Mouse (Mus musculus): ENCODE measurements around the gene Ppp1r12c. TPM values are rescaled to one million over a fixed set of nuclear protein-coding genes. Genes with fewer than 3 reads are reported as not detected.

Gene Ppp1r12c
- total RNA-seq, 2 experiments from 2014 or later, result 20.6 to 22.3 TPM

DNA sequence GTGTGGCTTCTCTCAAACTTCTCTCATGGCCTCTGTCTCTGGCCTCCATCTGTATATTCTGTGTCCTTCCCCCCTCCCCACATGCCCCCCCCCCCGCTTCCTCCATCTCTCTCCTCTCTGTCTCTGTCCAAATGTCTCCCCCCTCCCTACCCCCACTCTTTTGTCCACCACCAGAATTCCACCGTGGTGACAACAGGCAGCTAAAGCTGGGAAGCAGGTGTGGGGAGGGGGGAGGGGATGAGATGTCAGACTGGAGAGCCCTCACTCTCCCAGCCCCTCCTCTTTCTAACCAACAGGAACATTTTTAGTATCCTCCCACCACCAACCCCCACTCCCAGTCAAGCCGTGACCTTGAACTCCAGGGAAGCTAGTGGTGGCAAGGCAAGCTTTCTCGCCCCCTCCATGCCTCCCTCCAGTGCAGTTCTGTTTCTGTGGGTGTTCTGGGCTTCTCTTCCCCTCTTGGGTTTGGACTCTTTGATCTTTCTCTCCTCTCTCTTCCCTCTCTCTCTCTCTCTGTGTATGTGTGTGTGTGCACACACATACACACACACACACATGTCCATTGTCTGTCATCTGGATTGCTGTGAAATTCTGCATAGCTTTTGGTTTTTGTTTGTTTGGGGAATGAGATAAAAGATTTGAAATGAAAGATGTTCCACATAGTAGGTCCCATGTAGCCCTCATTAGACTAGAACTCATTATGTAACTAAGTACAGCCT, 15.0 kb upstream of the Ppp1r12c start, which contains the start of gene Tnnt1:
Gene Tnnt1 (minus strand): TSS at position 51 of the 719 bp plus-strand sequence.
- no peak for DNase-seq

DNA sequence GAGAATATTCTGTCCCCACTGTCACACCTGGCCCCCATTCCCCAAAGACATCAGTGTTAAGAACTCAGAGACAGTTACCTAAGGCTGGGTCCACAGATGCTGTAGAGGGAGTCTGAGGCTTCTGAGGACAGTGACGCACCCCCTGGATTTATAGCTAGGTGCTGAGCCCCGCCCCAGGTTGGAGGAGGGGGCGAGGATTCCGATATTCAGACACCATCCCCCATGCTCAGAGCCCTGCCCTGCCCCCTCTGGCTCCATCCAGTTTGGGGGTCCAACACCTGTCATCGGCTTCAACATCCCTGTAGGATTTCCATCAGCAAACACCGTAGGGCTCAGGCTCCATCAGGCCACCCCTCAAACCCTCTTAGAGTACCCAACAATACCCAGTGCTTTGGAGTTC, 14.4 kb upstream of the Ppp1r12c start:
- no peak for DNase-seq

DNA sequence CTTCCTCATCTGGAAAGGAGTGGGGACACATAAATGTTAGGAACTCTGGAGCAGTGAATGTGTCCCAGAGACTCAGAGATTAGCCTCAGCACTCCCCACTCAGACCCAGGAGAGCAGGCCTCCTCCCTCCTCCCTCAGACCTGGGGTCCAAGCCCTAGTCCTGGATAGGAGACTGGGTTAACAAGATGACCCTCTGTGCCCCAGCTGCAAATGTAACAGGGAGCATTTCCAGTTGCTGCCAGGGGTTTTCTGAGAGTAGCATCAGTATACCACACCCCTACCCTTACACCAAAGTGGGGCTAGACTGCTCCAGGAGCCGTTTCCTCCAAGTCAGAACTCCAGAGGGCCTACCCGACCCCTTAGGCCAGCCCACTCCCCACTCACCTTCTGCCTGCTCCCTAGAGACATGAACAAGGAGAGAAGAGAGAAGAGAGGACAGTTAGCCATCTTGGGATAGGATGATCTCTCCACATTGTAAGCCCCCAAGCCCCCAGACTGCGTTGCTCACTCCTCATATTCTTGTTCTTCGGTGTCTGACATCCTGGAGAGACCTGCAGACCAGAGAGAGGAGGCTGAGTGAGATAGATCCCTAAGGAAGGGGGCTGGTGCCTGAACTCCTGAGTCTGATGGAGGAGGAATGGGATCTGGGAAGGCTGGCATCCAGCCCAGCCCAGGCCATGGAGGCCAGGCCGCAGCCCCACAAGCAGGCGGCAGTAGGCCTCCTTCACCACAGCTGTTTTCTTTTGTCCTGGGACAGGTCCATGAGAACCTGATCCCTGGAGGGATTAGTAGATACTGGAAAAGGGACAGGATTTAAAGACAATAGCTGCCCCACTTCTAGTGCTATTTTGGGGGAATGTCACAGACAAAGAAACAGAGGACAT, 12.6 kb upstream of the Ppp1r12c start:
- DNase-seq, result no peak

DNA sequence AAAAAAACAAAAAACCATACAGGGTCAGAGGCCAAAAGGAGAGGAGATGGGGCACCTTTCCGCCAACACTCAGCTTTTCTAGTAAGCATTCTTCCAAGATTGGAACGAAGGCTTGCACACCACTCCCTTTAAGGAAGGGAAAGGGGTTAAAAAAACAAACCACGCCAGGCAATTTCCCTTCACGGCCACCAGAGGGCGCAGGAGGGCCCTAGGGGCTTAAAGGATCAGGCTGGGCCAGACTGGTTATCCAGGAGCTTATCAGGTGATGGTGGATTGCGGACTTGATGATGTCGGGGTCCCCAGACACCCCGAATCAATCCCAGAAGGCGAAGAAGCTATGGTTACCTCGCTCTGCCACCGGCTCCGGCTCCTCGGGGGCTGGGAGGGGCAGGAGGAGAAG, 11.8 kb upstream of the Ppp1r12c start:
- DNase-seq, result no peak

DNA sequence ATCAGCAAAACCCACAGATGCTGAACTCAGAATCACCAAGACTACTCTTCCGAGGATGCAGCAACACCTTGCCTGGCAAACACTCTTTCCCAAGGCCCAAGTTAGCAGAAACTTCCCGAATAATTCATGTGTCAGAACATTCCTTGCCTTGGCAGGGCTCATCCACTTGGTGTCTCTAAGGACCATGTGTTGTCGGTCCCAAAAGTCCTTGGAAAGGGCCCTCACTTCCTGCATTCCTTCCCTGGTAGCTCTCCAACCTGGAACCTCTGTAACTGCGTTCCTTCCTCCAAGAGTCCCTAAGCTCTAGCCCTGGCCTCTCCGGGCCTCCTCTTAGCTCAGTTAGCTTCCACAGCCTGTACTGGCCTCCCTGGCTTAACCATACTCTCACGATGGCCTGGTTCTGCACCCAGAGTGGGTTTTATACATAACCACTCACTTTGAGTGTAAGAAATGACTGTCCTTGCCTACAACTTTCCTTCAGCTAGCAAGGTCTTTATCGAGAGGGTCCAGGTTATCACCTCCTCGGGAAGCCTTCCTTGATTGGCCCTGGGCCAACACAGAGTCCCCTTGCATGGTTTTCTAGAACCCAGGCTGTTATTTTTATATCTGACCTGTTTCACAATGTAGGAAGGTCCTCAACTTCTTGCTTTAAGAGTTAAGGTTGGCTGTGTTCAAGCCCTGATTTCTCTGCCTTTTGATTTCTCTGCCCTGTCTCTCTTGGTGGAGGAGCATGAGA, 10.2 kb upstream of the Ppp1r12c start:
- DNase-seq, result no peak

DNA sequence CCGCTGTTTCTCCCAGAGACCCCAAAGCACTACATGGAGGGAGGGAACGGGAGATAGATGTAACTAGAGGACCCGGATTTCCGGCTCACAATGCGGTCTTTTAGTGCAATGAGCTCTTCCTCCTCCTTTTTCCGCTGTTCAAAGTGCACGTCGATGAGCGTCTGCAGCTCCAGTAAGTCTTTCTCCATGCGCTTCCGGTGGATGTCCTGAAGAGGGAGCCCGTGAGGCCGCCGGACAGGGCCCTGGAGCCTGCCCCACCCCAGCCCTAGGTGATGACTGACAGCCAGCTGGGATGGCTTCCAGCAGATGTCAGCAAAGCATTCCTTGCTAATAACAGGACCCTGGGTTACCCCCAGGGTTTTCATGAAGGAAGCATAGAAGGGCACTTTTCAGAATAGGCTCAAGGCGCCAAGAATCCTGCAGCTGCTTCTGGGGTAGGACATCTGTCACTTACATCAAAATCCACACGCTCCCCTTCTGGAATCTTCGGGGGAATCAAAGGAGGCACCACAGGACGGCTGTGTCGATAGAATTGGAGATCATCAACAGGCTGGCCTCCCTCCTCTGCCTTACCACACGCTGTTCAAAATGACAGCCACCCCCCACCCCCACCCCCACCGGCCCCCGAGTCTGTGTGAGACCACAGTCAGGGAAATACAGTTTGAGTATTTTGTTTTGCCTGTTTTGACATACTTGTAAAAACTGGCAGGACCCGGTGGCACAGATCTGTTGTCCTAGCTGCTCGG, 8.6 kb upstream of the Ppp1r12c start:
- peak; percentile 67 for DNase-seq

DNA sequence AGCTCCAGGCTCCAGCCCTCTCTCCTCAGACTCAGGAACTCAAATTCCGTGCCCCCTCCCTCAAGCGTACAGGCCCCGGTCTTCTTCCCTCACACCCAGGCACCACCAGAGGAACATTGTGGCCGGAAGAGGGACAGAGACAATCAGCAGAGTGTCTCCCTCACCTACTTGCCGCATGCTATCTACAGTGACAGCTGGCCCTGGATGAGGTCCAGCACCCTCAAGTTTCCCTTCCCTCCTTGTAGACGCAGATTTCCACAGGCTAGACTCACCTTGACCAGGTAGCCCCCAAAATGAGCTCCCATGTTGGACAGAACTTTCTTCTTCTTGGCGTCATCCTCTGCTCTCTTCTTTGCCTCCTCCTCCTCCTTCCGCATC, 7.2 kb upstream of the Ppp1r12c start:
- no peak for DNase-seq

DNA sequence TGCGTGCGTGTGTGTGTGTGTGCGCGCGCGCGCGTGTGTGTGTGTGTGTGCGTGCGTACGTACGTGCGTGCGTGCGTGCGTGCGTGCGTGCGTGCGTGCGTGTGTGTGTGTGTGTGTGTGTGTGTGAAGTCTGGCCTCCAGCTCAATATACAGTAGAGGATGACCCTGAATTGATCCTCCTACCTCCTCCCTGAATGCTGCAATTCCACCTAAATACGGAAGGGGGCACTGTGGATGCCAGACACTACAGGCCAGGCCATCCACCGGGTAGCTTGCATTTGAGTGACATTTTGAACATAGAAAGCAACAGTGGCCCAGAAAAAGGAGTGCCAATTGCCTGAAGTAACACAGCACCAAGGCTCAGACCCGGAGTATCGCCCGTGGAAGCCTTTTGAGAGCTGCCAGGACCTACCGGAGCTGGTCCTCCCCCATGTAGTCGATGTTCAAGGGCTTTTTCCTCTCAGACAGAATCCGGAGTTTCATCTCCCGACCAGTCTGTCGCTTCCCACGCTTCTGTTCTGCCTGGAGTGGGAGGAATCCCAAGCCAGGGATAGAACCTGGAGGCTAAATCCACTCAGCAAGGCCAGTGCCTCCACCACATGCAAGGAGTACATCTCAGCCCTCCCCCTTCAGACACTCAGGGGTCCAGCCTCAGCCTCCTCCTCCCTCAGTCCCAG, 6.7 kb upstream of the Ppp1r12c start:
- no peak for DNase-seq

DNA sequence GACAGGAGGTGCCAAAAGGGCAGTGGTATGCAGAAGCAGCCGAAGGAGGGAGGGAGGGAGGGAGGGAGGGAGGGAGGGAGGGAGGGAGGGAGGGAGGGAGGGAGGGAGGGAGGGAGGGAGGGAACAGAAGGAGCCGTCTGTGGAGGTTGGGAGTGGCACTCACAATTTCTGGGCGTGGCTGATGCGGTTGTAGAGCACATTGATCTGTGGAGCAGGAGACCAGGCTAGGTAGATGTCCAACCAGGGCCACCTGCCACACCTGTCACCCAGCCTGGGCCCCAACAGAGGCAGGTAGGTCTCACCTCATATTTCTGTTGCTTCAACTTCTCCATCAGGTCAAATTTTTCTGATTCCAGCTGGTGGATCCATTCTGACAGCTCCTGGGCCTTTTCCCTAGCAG, 5.7 kb upstream of the Ppp1r12c start:
- DNase-seq, result no peak

DNA sequence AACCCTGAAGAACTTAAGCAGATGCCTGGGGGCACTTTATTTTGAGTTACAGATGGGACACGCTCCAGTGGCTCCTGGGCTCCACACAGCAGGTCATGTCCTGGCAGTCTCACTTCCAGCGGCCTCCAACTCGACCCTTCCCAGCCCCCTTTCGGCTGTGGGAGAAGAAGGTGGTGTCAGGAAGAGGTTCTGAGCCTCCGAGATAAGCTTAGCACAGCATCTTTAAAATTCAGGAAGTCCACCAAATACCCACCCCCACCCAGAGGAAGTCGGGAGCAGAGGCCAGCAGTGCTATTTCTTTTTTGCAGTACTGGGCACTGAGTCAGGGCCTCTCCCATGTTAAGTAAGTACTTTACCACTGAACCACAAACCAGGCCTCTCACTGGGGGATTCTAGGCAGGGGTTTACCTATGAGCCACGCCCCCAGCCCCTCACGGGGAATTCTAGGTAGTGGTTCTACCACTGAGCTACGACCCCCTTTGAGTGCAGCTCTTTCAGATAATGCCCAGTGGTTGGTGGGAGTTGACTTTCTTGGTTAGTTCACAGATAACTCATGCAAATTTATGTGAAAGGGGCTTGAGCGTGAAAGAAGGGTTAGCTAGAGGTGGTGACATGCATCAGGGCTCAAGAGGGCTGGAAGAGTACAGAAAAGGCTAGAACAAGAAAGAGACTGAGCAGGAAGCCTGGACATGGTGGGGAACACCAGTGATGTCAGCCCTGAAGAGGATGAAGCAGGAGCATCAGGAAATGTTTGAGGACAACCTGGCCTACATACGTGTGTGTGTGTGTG, 3.4 kb upstream of the Ppp1r12c start:
- no peak for DNase-seq

DNA sequence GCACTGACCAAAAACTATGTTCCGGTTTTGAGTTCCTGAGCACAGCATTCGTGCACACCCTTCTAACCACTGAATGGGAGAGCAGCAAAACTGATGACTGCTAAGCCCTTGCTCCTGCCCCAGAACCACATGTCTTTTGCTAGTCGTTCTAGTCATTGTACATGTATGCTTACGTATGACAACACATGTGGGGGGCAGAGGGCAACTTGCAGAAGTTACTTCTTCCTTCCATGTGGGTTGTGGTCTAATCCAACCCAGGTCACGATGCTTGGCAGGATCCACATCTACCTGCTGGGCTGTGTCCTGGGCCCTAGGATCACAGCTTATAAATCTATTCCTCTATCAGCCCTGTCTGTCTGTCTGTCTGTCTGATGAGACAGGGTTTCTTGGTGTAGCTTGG, 2.4 kb upstream of the Ppp1r12c start:
- no peak for DNase-seq

DNA sequence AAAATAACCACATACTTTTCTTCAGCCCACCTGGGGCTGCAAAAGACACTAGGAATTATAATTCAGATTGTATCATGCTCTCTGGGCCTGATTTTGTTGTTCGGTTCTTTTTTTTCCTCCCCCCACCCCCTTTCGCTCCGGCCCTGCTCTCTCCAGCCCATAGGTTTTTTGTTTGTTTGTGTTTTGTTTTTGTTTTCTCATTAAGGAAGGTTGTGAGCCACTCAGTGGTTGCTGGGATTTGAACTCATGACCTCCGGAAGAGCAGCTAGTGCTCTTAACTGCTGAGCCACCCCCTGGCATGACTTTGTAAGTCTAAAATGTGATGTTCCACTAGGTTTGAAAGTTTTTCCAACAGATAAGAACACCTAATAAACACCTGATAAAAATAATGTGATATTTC, 1.6 kb upstream of the Ppp1r12c start:
- no peak for DNase-seq

DNA sequence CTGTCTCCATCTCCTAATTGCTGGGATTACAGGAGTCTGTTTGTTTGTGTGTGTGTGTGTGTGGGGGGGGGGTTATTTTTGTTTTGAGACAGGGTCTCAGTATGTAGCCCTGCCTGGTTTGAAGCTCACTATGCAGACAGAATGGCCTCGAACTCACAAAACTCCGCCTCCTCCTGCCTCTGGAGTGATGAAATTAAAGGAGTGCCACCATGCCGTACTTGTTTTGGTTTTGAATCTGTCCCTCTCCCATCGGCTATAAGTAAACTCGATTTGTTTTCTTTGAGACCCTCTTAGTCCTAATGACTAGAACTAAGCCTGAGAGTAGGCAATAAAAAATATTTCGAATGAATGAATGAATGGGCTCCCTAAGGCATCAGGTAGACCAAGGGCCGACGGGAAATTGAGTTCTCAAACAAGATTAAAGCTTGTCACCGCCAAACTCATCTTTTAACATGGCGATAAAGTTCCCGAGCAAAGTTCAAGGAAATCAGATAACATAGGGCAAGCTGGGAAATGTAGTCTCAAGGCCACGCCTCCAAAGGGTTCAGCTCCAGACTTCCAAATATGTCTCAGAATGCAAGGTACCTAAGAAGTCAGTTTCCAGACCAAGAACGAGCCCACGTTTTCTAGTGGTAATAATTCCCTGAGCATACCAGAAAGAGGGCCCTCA, 1.1 kb upstream of the Ppp1r12c start:
- DNase-seq, result peak; percentile 40

DNA sequence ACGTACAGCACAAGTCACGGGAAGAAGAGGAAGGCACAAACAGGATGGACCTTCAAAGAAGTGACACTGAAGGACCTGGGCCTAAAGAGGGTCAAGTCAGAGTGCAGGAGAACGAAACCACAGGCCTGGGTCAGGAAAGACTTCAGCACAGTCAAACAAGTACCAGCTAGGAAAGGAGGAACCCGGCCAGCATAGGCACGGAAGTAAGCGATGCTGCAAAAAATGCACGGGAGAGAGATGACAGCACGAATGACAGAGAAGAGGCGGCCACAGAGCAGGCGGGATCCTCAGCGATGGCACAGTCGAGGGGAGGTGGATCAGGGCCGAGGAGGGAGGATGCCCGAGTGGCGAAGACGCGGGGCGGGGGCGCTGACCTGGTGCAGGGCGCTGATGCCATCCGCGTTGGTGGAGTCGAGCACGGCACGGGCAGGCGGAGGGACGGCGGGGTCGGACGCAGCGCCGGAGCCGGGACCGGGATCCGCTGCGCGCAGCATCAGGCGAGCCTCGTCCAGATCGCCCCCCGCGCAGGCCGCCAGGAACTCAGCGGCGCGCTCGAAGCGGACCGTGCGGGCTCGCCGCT, 498 bp downstream of the Ppp1r12c start:
- no peak for DNase-seq

DNA sequence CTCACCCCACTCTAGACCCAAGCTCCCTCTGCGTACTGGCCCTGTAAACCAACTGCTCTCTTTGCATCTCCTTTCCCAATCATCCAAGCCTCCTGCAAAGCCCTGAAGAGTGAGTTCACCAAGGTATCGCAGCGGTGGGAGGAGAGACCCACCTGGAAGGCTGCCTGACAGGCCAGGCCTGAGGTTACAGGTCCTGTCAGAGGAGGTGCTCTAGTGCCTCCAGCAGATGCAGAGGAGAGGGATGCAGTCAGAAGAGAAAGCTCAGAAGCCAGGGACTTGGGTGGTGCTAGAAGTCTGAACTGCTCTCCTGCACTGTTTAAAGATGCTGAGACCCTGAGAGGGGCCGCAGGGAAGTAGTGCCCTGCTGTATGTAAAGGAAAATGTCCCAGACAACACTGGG, 2.4 kb downstream of the Ppp1r12c start:
- no peak for DNase-seq

DNA sequence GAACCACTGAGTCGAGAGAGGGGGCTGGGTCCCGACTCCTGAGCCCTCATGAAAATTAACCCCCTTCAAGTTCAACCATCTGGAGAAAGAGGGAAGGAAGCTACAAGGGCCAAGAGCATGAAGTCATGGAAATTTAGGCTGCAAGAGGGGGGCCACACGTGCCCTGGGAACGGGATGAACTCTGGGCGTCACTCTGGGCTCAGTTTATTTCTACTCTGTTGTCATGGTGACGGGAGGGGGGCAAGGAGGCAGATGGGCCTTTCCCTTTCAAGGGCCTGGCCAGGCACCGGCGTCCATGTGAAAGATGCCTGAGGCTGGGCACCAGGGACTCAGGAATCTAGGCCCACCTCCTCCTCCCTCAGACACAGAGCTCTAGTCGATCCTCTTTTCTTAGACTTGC, 3.2 kb downstream of the Ppp1r12c start:
- DNase-seq, result peak; percentile 74

DNA sequence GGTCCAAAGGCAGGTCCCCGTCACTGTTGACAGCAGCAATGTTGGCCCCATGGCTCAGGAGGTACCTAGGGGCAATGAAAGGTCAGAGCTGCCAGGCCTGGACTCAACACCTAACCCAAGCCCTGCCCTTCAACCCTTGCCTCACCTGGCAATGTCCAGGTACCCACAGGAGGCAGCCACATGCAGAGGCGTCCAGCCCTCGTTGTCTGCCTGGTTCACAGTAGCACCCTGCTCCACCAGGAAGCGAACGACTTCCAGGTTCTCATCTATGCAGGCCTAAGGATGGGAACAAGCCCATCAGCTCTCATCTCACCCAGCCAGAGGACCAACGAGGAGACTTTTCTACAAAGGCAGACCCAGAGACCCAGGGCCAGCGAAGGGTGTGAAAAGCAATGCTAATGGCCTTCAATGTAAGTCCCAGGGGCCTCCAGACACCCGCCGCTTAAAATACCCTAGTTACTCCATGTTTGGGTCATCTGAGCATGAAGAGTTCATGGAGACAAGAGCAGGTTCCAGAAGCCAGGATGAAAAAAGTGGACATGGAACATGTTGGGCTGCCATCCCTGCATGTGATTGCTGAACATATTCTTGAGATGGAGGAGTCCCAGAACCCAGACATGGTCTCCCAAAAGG, 4.1 kb downstream of the Ppp1r12c start:
- DNase-seq, result no peak

DNA sequence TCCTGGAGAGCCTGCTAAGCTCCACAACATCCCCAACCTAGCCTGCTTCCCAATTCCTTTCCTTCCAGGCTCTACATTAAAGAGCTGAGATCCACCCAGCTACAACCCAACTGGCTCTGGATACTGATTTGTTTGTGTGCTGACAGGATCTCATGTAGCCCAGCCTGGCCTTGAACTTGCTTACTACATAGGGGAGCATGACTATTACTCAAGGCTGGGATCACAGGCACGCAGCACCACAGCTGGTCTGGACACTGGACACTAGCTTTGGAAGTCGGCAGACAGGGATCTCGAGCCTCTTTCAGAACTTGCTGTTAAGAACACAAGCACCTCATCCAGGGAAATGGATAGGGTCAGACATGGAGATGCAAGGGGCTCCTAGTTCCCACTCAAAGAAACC, 5.0 kb downstream of the Ppp1r12c start:
- no peak for DNase-seq

DNA sequence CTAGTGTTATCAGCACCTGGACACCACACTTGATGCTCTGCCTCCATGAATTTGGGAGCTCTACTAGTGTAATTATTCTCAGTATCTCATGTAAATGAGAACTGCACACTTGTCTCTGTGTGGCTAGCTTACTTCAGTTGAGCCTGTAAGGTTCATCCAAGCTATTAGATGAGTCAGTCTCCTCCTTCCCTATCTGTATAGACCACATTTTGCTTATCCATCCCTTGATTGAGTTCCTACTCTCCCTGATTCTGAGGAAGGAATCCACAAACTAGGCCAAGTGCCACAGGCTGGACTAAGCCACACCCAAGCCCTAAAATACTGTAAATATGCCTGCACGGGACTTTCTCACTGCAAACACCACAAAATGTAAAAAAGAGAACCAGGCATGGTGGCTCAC, 7.5 kb downstream of the Ppp1r12c start:
- no peak for DNase-seq
